Mouse (Mus musculus) erythroblast, embryonic 14.5 days (primary cell): ENCODE measurements around the gene Vmn1r4. TPM values are rescaled to one million over a fixed set of nuclear protein-coding genes. Genes with fewer than 3 reads are reported as not detected.

ENCODE experiments used
- H3K27me3 ChIP-seq: 2 replicates; pipeline ENCODE4 v1.6.1; 2012; ENCODE audit warnings: inconsistent platforms; ENCODE audit not compliant: control insufficient read depth
- H3K36me3 ChIP-seq: 2 replicates; pipeline ENCODE4 v1.6.1; 2012; ENCODE audit warnings: mild to moderate bottlenecking, inconsistent platforms; ENCODE audit not compliant: control insufficient read depth
- H3K4me1 ChIP-seq: 2 replicates; pipeline ENCODE4 v1.6.1; 2012; ENCODE audit warnings: inconsistent platforms; ENCODE audit not compliant: control insufficient read depth
- H3K4me3 ChIP-seq: replicated peaks from 2 replicates; pipeline ENCODE3; 2012; ENCODE audit warnings: moderate library complexity, mild to moderate bottlenecking, inconsistent platforms
- H3K9me3 ChIP-seq: 2 replicates; pipeline ENCODE4 v1.6.1; 2012; ENCODE audit warnings: low read length, inconsistent platforms, mixed read lengths; ENCODE audit not compliant: control insufficient read depth
- GATA1 ChIP-seq: IDR thresholded peaks from 2 replicates; pipeline ENCODE4 v1.6.1; 2012; ENCODE audit warnings: low read length, inconsistent platforms, mixed read lengths
- TAL1 ChIP-seq: IDR thresholded peaks from 3 replicates; pipeline ENCODE4 v1.6.1; 2012; ENCODE audit warnings: low read length, inconsistent platforms, mixed read lengths
- polyA plus RNA-seq: library from polyadenylated mRNA; stranded (reverse); fragments of >175 nt; gene quantifications from 2 replicates; pipeline ENCODE4 v1.2.3, GENCODE M21; 2012

Vmn1r4 gene
- 0.02 TPM in 1 of 2 replicates, not detected in the other for polyA plus RNA-seq

GRCm38 (mm10) chr6:56923726-56924707 lies at the start of gene Vmn1r4, which contains the start of gene Nt5c3:
Gene Vmn1r4, plus strand, starts transcription at chr6:56924015.
Gene Nt5c3, minus strand, starts transcription at chr6:56923932.
- no peak for TF ChIP-seq GATA1
- no peak for TF ChIP-seq TAL1
- Histone ChIP-seq H3K9me3 (peaks cover 2% of the 10 kb centered on the region; the same call in 1 of the 2 replicates), H3K4me1 (peaks cover 42% of the 10 kb centered on the region), H3K36me3 (peaks cover 29% of the 10 kb centered on the region), H3K4me3 (peak within 1 kb of the TSS; percentile 74), H3K27me3 (no peaks in the 10 kb centered on the region)

GRCm38 (mm10) chr6:56876870-56877269 lies 46.9 kb upstream of the Vmn1r4 start:
- Histone ChIP-seq H3K27me3 (no peaks in the 10 kb centered on the region), H3K4me3 (no peak overlapping the region), H3K9me3 (no peaks in the 10 kb centered on the region), H3K4me1 (peaks cover 17% of the 10 kb centered on the region), H3K36me3 (peaks cover 48% of the 10 kb centered on the region)
- TF ChIP-seq TAL1, result no peak
- no peak for TF ChIP-seq GATA1

- Histone ChIP-seq H3K4me3 (no peak overlapping the region), H3K4me1 (peaks cover 17% of the 10 kb centered on the region), H3K36me3 (peaks cover 59% of the 10 kb centered on the region), H3K27me3 (no peaks in the 10 kb centered on the region), H3K9me3 (no peaks in the 10 kb centered on the region)
- no peak for TF ChIP-seq GATA1
- TF ChIP-seq TAL1, result no peak
These were observed 45.8 kb upstream of the Vmn1r4 start for GRCm38 (mm10) chr6:56877985-56878384.

GRCm38 (mm10) chr6:56879352-56879955 lies 44.4 kb upstream of the Vmn1r4 start:
- Histone ChIP-seq H3K9me3 (no peaks in the 10 kb centered on the region), H3K27me3 (no peaks in the 10 kb centered on the region), H3K36me3 (peaks cover 74% of the 10 kb centered on the region)

GRCm38 (mm10) chr6:56888561-56888960 lies 35.3 kb upstream of the Vmn1r4 start:
- Histone ChIP-seq H3K27me3 (no peaks in the 10 kb centered on the region), H3K4me1 (peaks cover 4% of the 10 kb centered on the region), H3K4me3 (no peak overlapping the region), H3K36me3 (peaks cover 98% of the 10 kb centered on the region), H3K9me3 (no peaks in the 10 kb centered on the region)
- no peak for TF ChIP-seq GATA1

More at GRCm38 (mm10) chr6:56879352-56879955, 44.4 kb upstream of the Vmn1r4 start:
- no peak overlapping the region for H3K4me3 ChIP-seq
- H3K4me1 ChIP-seq, result peaks cover 17% of the 10 kb centered on the region
- no peak for TF ChIP-seq GATA1

GRCm38 (mm10) chr6:56890762-56891161 lies 33.1 kb upstream of the Vmn1r4 start:
- TF ChIP-seq GATA1, result no peak
- no peak for TF ChIP-seq TAL1
- H3K4me3 ChIP-seq, result no peak overlapping the region
- no peaks in the 10 kb centered on the region for H3K27me3 ChIP-seq
- no peaks in the 10 kb centered on the region for H3K9me3 ChIP-seq
- peaks cover 10% of the 10 kb centered on the region for H3K4me1 ChIP-seq
- H3K36me3 ChIP-seq, result peaks cover 97% of the 10 kb centered on the region

GRCm38 (mm10) chr6:56899601-56900000 lies 24.2 kb upstream of the Vmn1r4 start:
- no peaks in the 10 kb centered on the region for H3K27me3 ChIP-seq
- no peaks in the 10 kb centered on the region for H3K9me3 ChIP-seq
- TF ChIP-seq GATA1 (no peak), TAL1 (no peak)
- peaks cover 77% of the 10 kb centered on the region for H3K36me3 ChIP-seq
- H3K4me3 ChIP-seq, result peak overlapping the region; percentile 62
- H3K4me1 ChIP-seq, result peaks cover 75% of the 10 kb centered on the region

- peaks cover 78% of the 10 kb centered on the region for H3K36me3 ChIP-seq
- H3K4me1 ChIP-seq, result peaks cover 85% of the 10 kb centered on the region
- TF ChIP-seq GATA1, result no peak
- TF ChIP-seq TAL1, result no peak
- peak overlapping the region; percentile 62 for H3K4me3 ChIP-seq
- no peaks in the 10 kb centered on the region for H3K27me3 ChIP-seq
- no peaks in the 10 kb centered on the region for H3K9me3 ChIP-seq
These were observed 22.5 kb upstream of the Vmn1r4 start for GRCm38 (mm10) chr6:56901336-56901735.

GRCm38 (mm10) chr6:56901824-56902386 lies 21.9 kb upstream of the Vmn1r4 start:
- TF ChIP-seq TAL1, result no peak
- no peak for TF ChIP-seq GATA1
- no peaks in the 10 kb centered on the region for H3K27me3 ChIP-seq
- peak overlapping the region; percentile 62 for H3K4me3 ChIP-seq
- peaks cover 87% of the 10 kb centered on the region for H3K4me1 ChIP-seq
- peaks cover 78% of the 10 kb centered on the region for H3K36me3 ChIP-seq
- no peaks in the 10 kb centered on the region for H3K9me3 ChIP-seq
